Mouse (Mus musculus) left cerebral cortex, postnatal 25 days (tissue): Measurements from ENCODE around the gene Lmcd1. TPM values are rescaled to one million over a fixed set of nuclear protein-coding genes. Genes with fewer than 3 reads are reported as not detected.

Experiments
- DNase-seq, 2 experiments: peaks; one replicate each; pipeline ENCODE4 v3.0.0; 2022; ENCODE audit warnings: low spot score in 2 of 2, mixed read lengths in 1 of 2
- intact Hi-C: fragments of 180-260 bp; cut with DNase I; formaldehyde crosslinking; loops from one replicate; pipeline ENCODE4 v1.15.1; 2025
- total RNA-seq, 2 experiments: library from RNA; stranded (reverse); gene quantifications; 2 replicates each; pipeline ENCODE4 v1.2.3; 2021

The Lmcd1 gene
- total RNA-seq, 2 experiments from 2014 or later: 9.8 to 10.3 TPM

GRCm38 (mm10) chr6:112280945-112281344, 7.4 kb downstream of the Lmcd1 start:
- no peak for DNase-seq
- intact Hi-C loops: loop anchor here (5.0 kb wide), 1 partner anchor 81 kb away; no protein-coding TSS in a partner anchor

GRCm38 (mm10) chr6:112281935-112282334, 8.4 kb downstream of the Lmcd1 start:
- intact Hi-C loops: loop anchor here (5.0 kb wide), 1 partner anchor 80 kb away; no protein-coding TSS in a partner anchor
- DNase-seq: no peak

GRCm38 (mm10) chr6:112284087-112284486, 10.5 kb downstream of the Lmcd1 start:
- DNase-seq: peak; percentile 34 to 88
- intact Hi-C loops: loop anchor here (5.0 kb wide), 1 partner anchor 78 kb away; no protein-coding TSS in a partner anchor

- intact Hi-C loops: no loop called here
- DNase-seq: no peak
Observed at GRCm38 (mm10) chr6:112287671-112288070, 14.1 kb downstream of the Lmcd1 start.

GRCm38 (mm10) chr6:112288271-112288670, 14.7 kb downstream of the Lmcd1 start:
- no peak for DNase-seq
- intact Hi-C loops: no loop called here

GRCm38 (mm10) chr6:112291146-112291545, 17.6 kb downstream of the Lmcd1 start:
- intact Hi-C loops: no loop called here
- DNase-seq: no peak

- intact Hi-C loops: no loop called here
- DNase-seq: no peak
Observed at GRCm38 (mm10) chr6:112293320-112293719, 19.8 kb downstream of the Lmcd1 start.

- no peak for DNase-seq
- intact Hi-C loops: no loop called here
Observed at GRCm38 (mm10) chr6:112295269-112295668, 21.7 kb downstream of the Lmcd1 start.

- intact Hi-C loops: no loop called here
- no peak for DNase-seq
Observed at GRCm38 (mm10) chr6:112300146-112300545, 26.6 kb downstream of the Lmcd1 start.

- intact Hi-C loops: no loop called here
- no peak for DNase-seq
Observed at GRCm38 (mm10) chr6:112300633-112301032, 27.1 kb downstream of the Lmcd1 start.

- DNase-seq: no peak
- intact Hi-C loops: no loop called here
Observed at GRCm38 (mm10) chr6:112302248-112302647, 28.7 kb downstream of the Lmcd1 start.

- intact Hi-C loops: no loop called here
- DNase-seq: no peak
Observed at GRCm38 (mm10) chr6:112302814-112303383, 29.3 kb downstream of the Lmcd1 start.

GRCm38 (mm10) chr6:112304751-112305150, 31.2 kb downstream of the Lmcd1 start:
- intact Hi-C loops: no loop called here
- DNase-seq: peak; percentile 15 to 20

- DNase-seq: no peak
- intact Hi-C loops: no loop called here
Observed at GRCm38 (mm10) chr6:112309330-112309938, 35.9 kb downstream of the Lmcd1 start.

- peak in 1 of 2 experiments; percentile 15 for DNase-seq
- intact Hi-C loops: no loop called here
Observed at GRCm38 (mm10) chr6:112311385-112311784, 37.8 kb downstream of the Lmcd1 start.

- intact Hi-C loops: no loop called here
- no peak for DNase-seq
Observed at GRCm38 (mm10) chr6:112319449-112319848, 45.9 kb downstream of the Lmcd1 start.

- intact Hi-C loops: loop anchor here (5.0 kb wide), 1 partner anchor 43 kb away; no protein-coding TSS in a partner anchor
- DNase-seq: peak in 1 of 2 experiments; percentile 38
Observed at GRCm38 (mm10) chr6:112320679-112321078, 47.1 kb downstream of the Lmcd1 start.

GRCm38 (mm10) chr6:112322916-112323315, 49.4 kb downstream of the Lmcd1 start:
- intact Hi-C loops: loop anchor here (5.0 kb wide), 1 partner anchor 46 kb away; no protein-coding TSS in a partner anchor
- DNase-seq: no peak

- intact Hi-C loops: no loop called here
- no peak for DNase-seq
Observed at GRCm38 (mm10) chr6:112325213-112325612, 51.7 kb downstream of the Lmcd1 start.

- intact Hi-C loops: no loop called here
- no peak for DNase-seq
Observed at GRCm38 (mm10) chr6:112327793-112328192, 54.2 kb downstream of the Lmcd1 start.

- no peak for DNase-seq
- intact Hi-C loops: no loop called here
Observed at GRCm38 (mm10) chr6:112330520-112331222, 57.1 kb downstream of the Lmcd1 start.
